Mouse (Mus musculus): ENCODE measurements around the gene Smarca4.
A peak's percentile ranks its signal among the peaks of the same experiment; 100 is the strongest.
"Not testable (repeated sequence)": the region's sequence is repeated elsewhere in the genome, so short reads cannot be mapped to it uniquely, and the experiment has no call there.

Gene Smarca4

GRCm38 (mm10) chr9:21615617-21616231 is at the start of gene Smarca4:
Gene Smarca4, plus strand, starts transcription at chr9:21616169.
- DNase-seq (ENCODE audit: inconsistent age in 2 of 2, low spot score in 1 of 2): peak; percentile 100

GRCm38 (mm10) chr9:21566538-21566937 is 49.4 kb upstream of the Smarca4 start:
- DNase-seq (ENCODE audit: inconsistent age in 2 of 2, low spot score in 1 of 2): no peak

GRCm38 (mm10) chr9:21567051-21567450 is 48.9 kb upstream of the Smarca4 start:
- peak in 1 of 2 experiments; percentile 55 for DNase-seq (ENCODE audit: inconsistent age in 2 of 2, low spot score in 1 of 2)

- no peak for DNase-seq (ENCODE audit: inconsistent age in 2 of 2, low spot score in 1 of 2)
Observed at GRCm38 (mm10) chr9:21568657-21569255, 47.2 kb upstream of the Smarca4 start.

GRCm38 (mm10) chr9:21574012-21574801 is 41.8 kb upstream of the Smarca4 start:
- DNase-seq (ENCODE audit: inconsistent age in 2 of 2, low spot score in 1 of 2): no peak

- DNase-seq (ENCODE audit: inconsistent age in 2 of 2, low spot score in 1 of 2): no peak
Observed at GRCm38 (mm10) chr9:21575253-21575652, 40.7 kb upstream of the Smarca4 start.

- no peak for DNase-seq (ENCODE audit: inconsistent age in 2 of 2, low spot score in 1 of 2)
Observed at GRCm38 (mm10) chr9:21576286-21576685, 39.7 kb upstream of the Smarca4 start.

GRCm38 (mm10) chr9:21578226-21578625 is 37.7 kb upstream of the Smarca4 start:
- DNase-seq (ENCODE audit: inconsistent age in 2 of 2, low spot score in 1 of 2): no peak

- DNase-seq (ENCODE audit: inconsistent age in 2 of 2, low spot score in 1 of 2): no peak
Observed at GRCm38 (mm10) chr9:21585401-21585800, 30.6 kb upstream of the Smarca4 start.

- DNase-seq (ENCODE audit: inconsistent age in 2 of 2, low spot score in 1 of 2): no peak
Observed at GRCm38 (mm10) chr9:21587678-21588349, 28.2 kb upstream of the Smarca4 start.

- DNase-seq (ENCODE audit: inconsistent age in 2 of 2, low spot score in 1 of 2): peak in 1 of 2 experiments; percentile 41
Observed at GRCm38 (mm10) chr9:21588350-21588749, 27.6 kb upstream of the Smarca4 start.

- DNase-seq (ENCODE audit: inconsistent age in 2 of 2, low spot score in 1 of 2): peak in 1 of 2 experiments; percentile 23
Observed at GRCm38 (mm10) chr9:21589538-21589937, 26.4 kb upstream of the Smarca4 start.

- peak in 1 of 2 experiments; percentile 26 for DNase-seq (ENCODE audit: inconsistent age in 2 of 2, low spot score in 1 of 2)
Observed at GRCm38 (mm10) chr9:21591127-21591830, 24.7 kb upstream of the Smarca4 start.

GRCm38 (mm10) chr9:21591831-21592702 is 23.9 kb upstream of the Smarca4 start:
- peak in 1 of 2 experiments; percentile 61 for DNase-seq (ENCODE audit: inconsistent age in 2 of 2, low spot score in 1 of 2)

GRCm38 (mm10) chr9:21592703-21593121 is 23.3 kb upstream of the Smarca4 start, which contains the start of the genes Timm29 and Yipf2:
Gene Timm29, plus strand, starts transcription at chr9:21592722.
Gene Yipf2, minus strand, starts transcription at chr9:21592828.
- peak; percentile 92 to 98 for DNase-seq (ENCODE audit: inconsistent age in 2 of 2, low spot score in 1 of 2)

GRCm38 (mm10) chr9:21593122-21593721 is 22.7 kb upstream of the Smarca4 start:
- peak; percentile 77 to 92 for DNase-seq (ENCODE audit: inconsistent age in 2 of 2, low spot score in 1 of 2)

GRCm38 (mm10) chr9:21594350-21594749 is 21.6 kb upstream of the Smarca4 start:
- DNase-seq (ENCODE audit: inconsistent age in 2 of 2, low spot score in 1 of 2): not testable (repeated sequence)

GRCm38 (mm10) chr9:21594838-21595237 is 21.1 kb upstream of the Smarca4 start:
- DNase-seq (ENCODE audit: inconsistent age in 2 of 2, low spot score in 1 of 2): peak in 1 of 2 experiments; percentile 23

GRCm38 (mm10) chr9:21598198-21598597 is 17.8 kb upstream of the Smarca4 start:
- DNase-seq (ENCODE audit: inconsistent age in 2 of 2, low spot score in 1 of 2): peak in 1 of 2 experiments; percentile 55

Measured in adrenal gland, adult (tissue).